Mouse (Mus musculus) intestine, embryonic 14.5 days (tissue): ENCODE data around the gene Plk3. TPM values are rescaled to one million over a fixed set of nuclear protein-coding genes. Genes with fewer than 3 reads are reported as not detected.

Experiments
- ATAC-seq: fragments of 200-750 bp; cut with Nextera tagmentation; replicated peaks from 2 replicates; pipeline ENCODE4 v1.8.0; 2017; ENCODE audit warnings: low read depth, moderate number of reproducible peaks, moderate TSS enrichment, moderate library complexity; ENCODE audit not compliant: low FRiP score, low TSS enrichment
- DNase-seq: peaks from one replicate; pipeline ENCODE4 v3.0.0-alpha.2; 2018; ENCODE audit warnings: low spot score
- H3K27ac ChIP-seq: fragments of 300-500 bp; sonication (generic); 2 replicates; pipeline ENCODE4 v1.5.1; 2014; ENCODE audit warnings: low read depth, mild to moderate bottlenecking, control low read depth
- H3K27me3 ChIP-seq: fragments of 300-500 bp; sonication (generic); replicated peaks from 2 replicates; pipeline ENCODE4 v1.6.1; 2014; ENCODE audit warnings: low read length, control low read depth; ENCODE audit not compliant: control insufficient read depth, insufficient read depth
- H3K36me3 ChIP-seq: fragments of 300-500 bp; sonication (generic); 2 replicates; pipeline ENCODE4 v1.6.1; 2014; ENCODE audit warnings: low read length, control low read depth; ENCODE audit not compliant: control insufficient read depth, insufficient read depth
- H3K4me1 ChIP-seq: fragments of 300-500 bp; sonication (generic); replicated peaks from 2 replicates; pipeline ENCODE4 v1.6.1; 2014; ENCODE audit warnings: low read length, control low read depth, mixed read lengths; ENCODE audit not compliant: control insufficient read depth, insufficient read depth
- H3K4me2 ChIP-seq: fragments of 300-500 bp; sonication (generic); 2 replicates; pipeline ENCODE4 v1.6.1; 2014; ENCODE audit warnings: low read length
- H3K4me3 ChIP-seq: fragments of 300-500 bp; sonication (generic); 2 replicates; pipeline ENCODE4 v1.5.1; 2014; ENCODE audit warnings: low read depth, low read length, control low read depth, mixed read lengths
- H3K9ac ChIP-seq: fragments of 300-500 bp; sonication (generic); 2 replicates; pipeline ENCODE4 v1.6.1; 2014; ENCODE audit warnings: mild to moderate bottlenecking, low read length
- H3K9me3 ChIP-seq: fragments of 300-500 bp; sonication (generic); 2 replicates; pipeline ENCODE4 v1.6.1; 2016; ENCODE audit warnings: low read length, control low read depth; ENCODE audit not compliant: control insufficient read depth
- WGBS: fragments of 180-500 bp; shearing (Covaris S2); extraction: QIAGEN DNeasy Blood & Tissue Kit; methylation state at CpG from one replicate; pipeline ENCODE4 v1.1.7; 2014; 5-methylcytosine and 5-hydroxymethylcytosine counted together
- polyA plus RNA-seq: library from polyadenylated mRNA; unstranded; fragments of >200 nt; fragmentation: Nextera tagmentation; extraction: Ambion mirVana; gene quantifications from 2 replicates; pipeline ENCODE4 v1.2.1, GENCODE M21; 2014

Gene Plk3
- polyA plus RNA-seq, 1 experiment from 2014 or later, result 3.7 TPM

DNA sequence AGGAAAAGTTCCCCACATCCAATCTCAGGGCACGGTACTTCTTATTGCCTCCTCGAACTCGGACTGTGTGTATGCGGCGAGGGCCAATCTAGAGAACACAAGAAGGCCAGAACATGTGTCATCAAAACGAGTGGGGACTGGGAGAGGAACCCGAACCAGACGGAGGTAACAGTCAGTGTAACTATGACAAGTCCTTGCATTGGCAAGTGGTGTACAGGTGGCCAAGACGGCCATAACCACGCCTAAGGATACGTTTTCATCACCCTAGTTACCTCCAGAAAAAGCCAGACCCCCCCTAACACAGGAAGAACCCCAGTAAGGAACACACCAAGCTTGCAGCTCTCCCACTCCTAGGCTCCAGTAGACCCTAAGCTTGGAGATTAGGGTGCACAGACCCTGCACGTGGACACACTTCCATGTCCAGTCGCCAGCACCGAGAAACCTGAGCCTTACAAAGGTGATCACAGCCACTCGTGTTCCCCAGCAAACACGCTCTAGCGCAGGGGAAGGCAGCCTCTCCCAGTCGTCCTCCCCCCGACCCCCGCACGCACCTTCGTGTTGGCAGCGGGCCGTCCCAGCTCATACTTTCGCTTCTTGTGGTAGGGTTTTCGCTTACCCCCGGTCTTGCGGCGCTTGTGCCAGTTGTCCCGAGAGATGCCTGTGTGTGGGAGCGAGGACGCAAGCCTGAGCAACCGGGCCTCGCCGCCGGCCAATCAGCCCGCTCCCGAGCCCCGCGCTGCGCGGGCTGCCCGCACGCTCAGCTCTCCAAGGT is 21.4 kb upstream of the Plk3 start:
- no peak for DNase-seq
- H3K36me3 ChIP-seq, result peaks cover 66% of the 10 kb centered on the region
- no peaks in the 10 kb centered on the region for H3K27me3 ChIP-seq
- H3K4me3 ChIP-seq, result peak overlapping the region; percentile 68
- no peak for ATAC-seq
- WGBS, result 1% methylated on average over 44 of the region's 44 CpGs
- H3K9me3 ChIP-seq, result no peaks in the 10 kb centered on the region
- H3K27ac ChIP-seq, result peak overlapping the region; percentile 94
- peak overlapping the region; percentile 56 for H3K4me2 ChIP-seq
- peak overlapping the region; percentile 95 for H3K9ac ChIP-seq
- peaks cover 5% of the 10 kb centered on the region; the same call in 1 of the 2 replicates for H3K4me1 ChIP-seq

DNA sequence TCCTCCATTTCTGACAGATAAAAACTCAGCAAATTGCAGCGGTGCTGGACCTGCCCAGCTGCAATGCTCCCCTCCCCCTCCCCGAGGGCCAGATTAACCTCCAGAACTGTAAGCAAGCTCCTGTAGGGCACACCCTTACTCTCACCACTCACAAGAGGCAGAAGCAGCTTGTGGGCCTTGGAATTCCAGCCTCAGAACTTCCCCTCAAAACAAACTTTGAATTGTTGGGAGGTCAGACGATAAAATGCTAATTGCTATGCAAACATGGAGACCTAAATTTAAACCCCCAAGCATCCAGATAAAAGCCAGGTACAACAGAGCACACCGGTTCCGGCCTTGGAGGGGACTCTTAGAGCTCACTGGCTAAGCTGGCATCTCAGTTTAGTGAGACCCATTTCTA is 19.0 kb upstream of the Plk3 start:
- no peaks in the 10 kb centered on the region for H3K9me3 ChIP-seq
- no peak for DNase-seq
- no peak overlapping the region for H3K4me3 ChIP-seq
- H3K27me3 ChIP-seq, result no peaks in the 10 kb centered on the region
- 0 out of 2 replicates have a peak overlapping the region, but pooled peaks have one; percentile 3 for H3K9ac ChIP-seq
- H3K4me2 ChIP-seq, result peak overlapping the region; percentile 56; the same call in 1 of the 2 replicates
- H3K27ac ChIP-seq, result no peak overlapping the region
- peaks cover 5% of the 10 kb centered on the region; the same call in 1 of the 2 replicates for H3K4me1 ChIP-seq
- peaks cover 59% of the 10 kb centered on the region for H3K36me3 ChIP-seq
- ATAC-seq, result no peak
- WGBS, result 66% methylated on average over 5 of the region's 5 CpGs

DNA sequence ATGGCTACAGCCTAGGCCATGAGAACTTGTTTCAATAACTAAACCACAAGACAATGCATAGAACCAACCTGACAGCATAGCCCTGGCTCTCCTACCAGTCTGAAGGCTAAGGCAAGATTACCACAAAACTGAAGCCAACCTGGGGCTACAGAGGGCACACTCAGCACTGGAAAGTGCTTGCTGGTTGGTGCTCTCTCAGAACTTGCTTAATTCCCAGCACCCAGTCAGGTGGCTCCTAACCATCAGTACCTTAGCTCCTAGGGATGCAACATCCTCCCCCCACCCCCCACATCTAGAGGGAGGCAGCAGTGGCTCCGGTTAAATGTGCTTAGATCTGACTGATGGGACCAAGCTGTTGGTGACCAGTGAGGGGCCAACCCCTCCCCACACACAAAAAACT is 17.7 kb upstream of the Plk3 start:
- Histone ChIP-seq H3K27me3 (no peaks in the 10 kb centered on the region), H3K9ac (no peak overlapping the region), H3K9me3 (no peaks in the 10 kb centered on the region), H3K4me2 (no peak overlapping the region), H3K27ac (no peak overlapping the region), H3K4me1 (peaks cover 5% of the 10 kb centered on the region; the same call in 1 of the 2 replicates), H3K4me3 (no peak overlapping the region), H3K36me3 (peaks cover 59% of the 10 kb centered on the region)
- ATAC-seq, result no peak
- DNase-seq, result no peak
- WGBS, result 67% methylated on average over 1 of the region's 1 CpGs

GRCm38 (mm10) chr4:117150212-117150733 is 16.5 kb upstream of the Plk3 start:
- Histone ChIP-seq H3K9ac (no peak overlapping the region), H3K4me3 (no peak overlapping the region), H3K27ac (no peak overlapping the region), H3K27me3 (no peaks in the 10 kb centered on the region), H3K36me3 (peaks cover 59% of the 10 kb centered on the region), H3K4me1 (peaks cover 5% of the 10 kb centered on the region; the same call in 1 of the 2 replicates), H3K4me2 (no peak overlapping the region), H3K9me3 (no peaks in the 10 kb centered on the region)
- DNase-seq (no peak), ATAC-seq (no peak)
- 93% methylated on average over 6 of the region's 6 CpGs for WGBS

GRCm38 (mm10) chr4:117149291-117150211 is 15.8 kb upstream of the Plk3 start:
- H3K27ac ChIP-seq, result no peak overlapping the region
- 75% methylated on average over 6 of the region's 6 CpGs for WGBS
- DNase-seq, result no peak
- no peak for ATAC-seq
- H3K27me3 ChIP-seq, result no peaks in the 10 kb centered on the region
- peaks cover 5% of the 10 kb centered on the region; the same call in 1 of the 2 replicates for H3K4me1 ChIP-seq
- H3K4me3 ChIP-seq, result no peak overlapping the region
- H3K9ac ChIP-seq, result no peak overlapping the region
- H3K36me3 ChIP-seq, result peaks cover 55% of the 10 kb centered on the region
- no peak overlapping the region for H3K4me2 ChIP-seq
- H3K9me3 ChIP-seq, result no peaks in the 10 kb centered on the region

DNA sequence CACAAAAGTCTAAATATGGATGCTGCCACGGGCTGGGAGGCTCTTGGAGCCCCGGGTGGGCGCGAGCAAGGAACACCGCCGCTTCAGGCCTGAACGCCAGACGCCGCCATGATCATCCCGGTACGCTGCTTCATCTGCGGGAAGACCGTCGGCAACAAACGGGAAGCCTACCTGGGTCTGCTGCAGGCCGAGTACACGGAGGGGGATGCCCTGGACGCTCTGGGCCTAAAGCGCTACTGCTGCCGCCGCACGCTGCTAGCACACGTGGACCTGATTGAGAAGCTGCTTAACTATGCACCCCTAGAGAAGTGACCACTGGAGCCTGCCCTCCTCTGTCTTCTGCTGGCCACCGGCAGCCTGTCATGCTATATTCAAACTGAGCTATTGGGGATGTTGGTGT is 15.1 kb upstream of the Plk3 start:
- H3K4me1 ChIP-seq, result peaks cover under 1% of the 10 kb centered on the region; the same call in 1 of the 2 replicates
- H3K27me3 ChIP-seq, result no peaks in the 10 kb centered on the region
- no peak overlapping the region for H3K4me2 ChIP-seq
- no peak for ATAC-seq
- WGBS, result 67% methylated on average over 24 of the region's 24 CpGs
- H3K36me3 ChIP-seq, result peaks cover 48% of the 10 kb centered on the region
- no peak overlapping the region for H3K27ac ChIP-seq
- H3K9me3 ChIP-seq, result no peaks in the 10 kb centered on the region
- no peak overlapping the region for H3K9ac ChIP-seq
- DNase-seq, result no peak
- no peak overlapping the region for H3K4me3 ChIP-seq

GRCm38 (mm10) chr4:117148047-117148713 is 14.4 kb upstream of the Plk3 start:
- H3K27me3 ChIP-seq, result no peaks in the 10 kb centered on the region
- WGBS, result 74% methylated on average over 18 of the region's 18 CpGs

DNA sequence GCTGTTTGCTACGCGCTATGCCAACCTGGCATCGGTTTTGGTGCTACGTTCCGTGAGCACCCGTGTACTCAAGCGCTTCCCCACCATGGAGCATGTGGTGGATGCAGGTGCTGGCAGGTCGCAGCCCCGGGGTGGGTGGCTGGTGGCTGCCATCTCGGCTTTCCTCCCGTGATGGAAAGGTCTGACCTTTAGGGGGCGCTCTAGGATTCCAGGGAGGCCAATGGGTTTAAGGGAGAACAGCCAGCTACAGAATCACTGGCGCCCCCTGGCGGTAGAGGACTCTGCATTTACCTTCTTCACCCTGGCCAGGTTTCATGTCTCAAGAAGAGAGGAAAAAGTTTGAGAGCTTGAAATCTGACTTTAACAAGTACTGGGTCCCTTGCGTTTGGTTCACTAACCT is 12.4 kb upstream of the Plk3 start:
- Histone ChIP-seq H3K9ac (no peak overlapping the region), H3K36me3 (peaks cover 21% of the 10 kb centered on the region), H3K4me2 (no peak overlapping the region), H3K27ac (no peak overlapping the region), H3K4me1 (no peaks in the 10 kb centered on the region), H3K4me3 (no peak overlapping the region), H3K27me3 (no peaks in the 10 kb centered on the region), H3K9me3 (no peaks in the 10 kb centered on the region)
- WGBS, result 36% methylated on average over 15 of the region's 15 CpGs
- ATAC-seq (0 out of 2 replicates have a peak, but pooled peaks have one; percentile 2), DNase-seq (peak; percentile 88)

More at GRCm38 (mm10) chr4:117148047-117148713, 14.4 kb upstream of the Plk3 start:
- Histone ChIP-seq H3K4me2 (no peak overlapping the region), H3K27ac (no peak overlapping the region), H3K36me3 (peaks cover 41% of the 10 kb centered on the region), H3K4me3 (no peak overlapping the region), H3K9ac (no peak overlapping the region), H3K4me1 (no peaks in the 10 kb centered on the region; the same call in 1 of the 2 replicates), H3K9me3 (no peaks in the 10 kb centered on the region)
- ATAC-seq (no peak), DNase-seq (no peak)
